Mouse (Mus musculus): ENCODE data around the gene Slc4a2. TPM values are rescaled to one million over a fixed set of nuclear protein-coding genes. Genes with fewer than 3 reads are reported as not detected.

Gene Slc4a2
- polyA plus RNA-seq, 1 experiment = 14.7 TPM

- H3K4me3 ChIP-seq (replicated peaks) = peak overlapping the region; percentile 99
- no peaks in the 10 kb centered on the region for H3K27me3 ChIP-seq (replicated peaks)
- TF ChIP-seq GATA1 (IDR thresholded peaks at IDR 0.05; ENCODE audit: borderline replicate concordance, low read length) (no peak), FLI1 (IDR thresholded peaks at IDR 0.05; ENCODE audit: low read length) (no peak)
- H3K4me1 ChIP-seq = peaks cover 51% of the 10 kb centered on the region
- H3K9me3 ChIP-seq = no peaks in the 10 kb centered on the region
- H3K36me3 ChIP-seq (replicated peaks; ENCODE audit: low read length) = peaks cover 34% of the 10 kb centered on the region
Measured at GRCm38 (mm10) chr5:24453283-24453984, 29.8 kb downstream of the Slc4a2 start.

- peak overlapping the region; percentile 99 for H3K4me3 ChIP-seq (replicated peaks)
- no peaks in the 10 kb centered on the region for H3K9me3 ChIP-seq
- no peaks in the 10 kb centered on the region for H3K27me3 ChIP-seq (replicated peaks)
- peaks cover 34% of the 10 kb centered on the region for H3K36me3 ChIP-seq (replicated peaks; ENCODE audit: low read length)
- TF ChIP-seq GATA1 (IDR thresholded peaks at IDR 0.05; ENCODE audit: borderline replicate concordance, low read length) (no peak), FLI1 (IDR thresholded peaks at IDR 0.05; ENCODE audit: low read length) (no peak)
- H3K4me1 ChIP-seq = peaks cover 51% of the 10 kb centered on the region
Measured at GRCm38 (mm10) chr5:24453985-24454303, 30.3 kb downstream of the Slc4a2 start.

DNA sequence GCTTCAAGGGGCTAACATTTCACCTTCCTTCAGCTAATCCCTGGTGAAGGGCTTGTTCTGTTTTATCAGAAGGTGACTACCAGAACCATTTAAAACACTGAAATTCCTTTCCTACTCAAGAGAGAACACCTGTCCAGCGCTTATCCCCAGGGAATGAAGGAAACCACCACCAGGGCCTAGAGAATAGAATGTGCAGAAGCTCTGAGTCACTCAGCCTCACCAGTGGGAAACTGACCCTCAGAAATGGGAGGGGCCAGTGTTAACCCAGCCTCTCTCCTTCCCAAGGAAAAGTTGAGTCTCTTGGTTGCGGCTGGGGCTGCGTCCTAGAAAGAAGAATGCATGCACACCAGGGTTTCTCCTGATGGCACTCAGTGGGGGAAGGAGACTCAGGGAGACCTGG is 31.4 kb downstream of the Slc4a2 start:
- peaks cover 54% of the 10 kb centered on the region for H3K4me1 ChIP-seq
- TF ChIP-seq FLI1 (IDR thresholded peaks at IDR 0.05; ENCODE audit: low read length) (no peak), GATA1 (IDR thresholded peaks at IDR 0.05; ENCODE audit: borderline replicate concordance, low read length) (no peak)
- H3K9me3 ChIP-seq = no peaks in the 10 kb centered on the region
- H3K36me3 ChIP-seq (replicated peaks; ENCODE audit: low read length) = peaks cover 40% of the 10 kb centered on the region
- peak overlapping the region; percentile 33 for H3K4me3 ChIP-seq (replicated peaks)
- H3K27me3 ChIP-seq (replicated peaks) = no peaks in the 10 kb centered on the region

DNA sequence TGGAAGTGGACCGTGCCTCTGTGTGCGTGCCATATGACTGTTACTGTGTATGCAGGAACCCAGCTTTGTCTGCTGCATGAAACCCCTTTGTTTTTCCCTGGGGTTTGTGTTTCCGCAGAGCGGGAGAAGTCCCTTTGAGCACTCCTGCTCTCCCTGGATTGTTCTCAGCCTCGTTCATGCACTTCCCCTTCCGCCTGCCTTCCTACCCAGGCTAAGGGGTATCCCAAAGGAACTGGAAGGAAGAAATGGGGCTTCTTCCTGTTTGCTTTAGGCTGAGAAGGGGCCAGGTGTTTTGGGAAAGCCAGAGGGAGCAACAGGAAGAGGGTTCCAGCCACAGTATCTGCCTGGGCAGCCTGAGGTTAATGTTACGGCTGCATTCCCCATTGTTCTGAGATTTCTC is 32.0 kb downstream of the Slc4a2 start:
- Histone ChIP-seq H3K4me1 (peaks cover 54% of the 10 kb centered on the region), H3K27me3 (replicated peaks) (no peaks in the 10 kb centered on the region)

DNA sequence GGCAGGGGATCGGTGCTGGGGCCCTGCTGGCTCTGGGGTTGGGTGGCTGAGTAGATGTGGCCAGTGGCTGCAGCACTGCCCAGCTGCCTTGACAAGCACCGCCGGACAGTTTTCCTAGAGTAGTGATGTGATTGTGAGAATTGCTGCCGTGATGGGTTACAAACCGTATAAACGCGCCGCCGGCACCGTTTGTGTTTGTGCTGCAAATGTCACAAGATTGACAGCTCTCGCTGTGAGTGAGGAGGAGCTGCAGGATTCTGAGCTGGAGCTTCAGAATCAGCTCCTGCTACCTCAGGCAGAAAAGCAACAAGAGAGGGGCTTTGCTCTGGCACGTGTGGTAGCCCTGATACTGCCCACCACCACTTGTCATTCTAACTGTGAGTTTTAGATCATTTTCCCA is 43.1 kb downstream of the Slc4a2 start:
- no peak for TF ChIP-seq FLI1 (IDR thresholded peaks at IDR 0.05; ENCODE audit: low read length)
- Histone ChIP-seq H3K9me3 (no peaks in the 10 kb centered on the region), H3K4me1 (peaks cover 71% of the 10 kb centered on the region), H3K27me3 (replicated peaks) (peaks cover 5% of the 10 kb centered on the region), H3K36me3 (replicated peaks; ENCODE audit: low read length) (peaks cover 38% of the 10 kb centered on the region), H3K4me3 (replicated peaks) (peak overlapping the region; percentile 29)

More for the DNA sequence above, 32.0 kb downstream of the Slc4a2 start:
- Histone ChIP-seq H3K36me3 (replicated peaks; ENCODE audit: low read length) (peaks cover 44% of the 10 kb centered on the region), H3K9me3 (no peaks in the 10 kb centered on the region), H3K4me3 (replicated peaks) (no peak overlapping the region)
- no peak for TF ChIP-seq FLI1 (IDR thresholded peaks at IDR 0.05; ENCODE audit: low read length)
- TF ChIP-seq GATA1 (IDR thresholded peaks at IDR 0.05; ENCODE audit: borderline replicate concordance, low read length) = no peak

DNA sequence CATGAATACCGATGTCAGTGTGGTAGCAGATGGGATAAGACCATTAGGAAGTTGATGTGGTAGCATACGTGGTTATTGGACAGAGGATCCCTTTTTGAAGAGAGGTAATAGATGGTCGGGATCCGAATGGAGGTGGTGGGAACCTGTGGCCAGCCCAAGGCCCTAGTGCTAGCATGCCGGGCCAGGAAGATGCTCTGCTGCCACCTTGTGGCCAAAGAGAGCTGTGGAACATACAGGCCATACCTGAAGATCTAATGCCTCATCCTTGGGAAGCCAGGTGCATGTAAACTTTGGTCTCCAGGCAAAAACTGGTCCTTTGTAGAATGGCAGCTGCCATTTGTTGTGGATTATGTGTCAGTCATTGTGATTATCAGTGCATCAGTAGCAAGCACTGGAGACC is 47.0 kb downstream of the Slc4a2 start:
- H3K36me3 ChIP-seq (replicated peaks; ENCODE audit: low read length) = peaks cover 53% of the 10 kb centered on the region
- no peak overlapping the region for H3K4me3 ChIP-seq (replicated peaks)
- TF ChIP-seq FLI1 (IDR thresholded peaks at IDR 0.05; ENCODE audit: low read length) (no peak), GATA1 (IDR thresholded peaks at IDR 0.05; ENCODE audit: borderline replicate concordance, low read length) (no peak)
- peaks cover 8% of the 10 kb centered on the region for H3K9me3 ChIP-seq
- H3K4me1 ChIP-seq = peaks cover 62% of the 10 kb centered on the region
- H3K27me3 ChIP-seq (replicated peaks) = peaks cover 37% of the 10 kb centered on the region

- H3K4me1 ChIP-seq = peaks cover 55% of the 10 kb centered on the region
- TF ChIP-seq FLI1 (IDR thresholded peaks at IDR 0.05; ENCODE audit: low read length) (no peak), GATA1 (IDR thresholded peaks at IDR 0.05; ENCODE audit: borderline replicate concordance, low read length) (no peak)
- no peak overlapping the region for H3K4me3 ChIP-seq (replicated peaks)
- H3K36me3 ChIP-seq (replicated peaks; ENCODE audit: low read length) = peaks cover 64% of the 10 kb centered on the region
- H3K27me3 ChIP-seq (replicated peaks) = peaks cover 43% of the 10 kb centered on the region
- H3K9me3 ChIP-seq = peaks cover 8% of the 10 kb centered on the region
Measured at GRCm38 (mm10) chr5:24472884-24473619, 49.4 kb downstream of the Slc4a2 start.

GRCm38 (mm10) chr5:24474025-24474722 is 50.5 kb downstream of the Slc4a2 start:
- H3K36me3 ChIP-seq (replicated peaks; ENCODE audit: low read length) = peaks cover 72% of the 10 kb centered on the region
- H3K9me3 ChIP-seq = peaks cover 8% of the 10 kb centered on the region
- no peak for TF ChIP-seq GATA1 (IDR thresholded peaks at IDR 0.05; ENCODE audit: borderline replicate concordance, low read length)
- TF ChIP-seq FLI1 (IDR thresholded peaks at IDR 0.05; ENCODE audit: low read length) = no peak
- peaks cover 44% of the 10 kb centered on the region for H3K27me3 ChIP-seq (replicated peaks)
- peak overlapping the region; percentile 76 for H3K4me3 ChIP-seq (replicated peaks)
- H3K4me1 ChIP-seq = peaks cover 51% of the 10 kb centered on the region

DNA sequence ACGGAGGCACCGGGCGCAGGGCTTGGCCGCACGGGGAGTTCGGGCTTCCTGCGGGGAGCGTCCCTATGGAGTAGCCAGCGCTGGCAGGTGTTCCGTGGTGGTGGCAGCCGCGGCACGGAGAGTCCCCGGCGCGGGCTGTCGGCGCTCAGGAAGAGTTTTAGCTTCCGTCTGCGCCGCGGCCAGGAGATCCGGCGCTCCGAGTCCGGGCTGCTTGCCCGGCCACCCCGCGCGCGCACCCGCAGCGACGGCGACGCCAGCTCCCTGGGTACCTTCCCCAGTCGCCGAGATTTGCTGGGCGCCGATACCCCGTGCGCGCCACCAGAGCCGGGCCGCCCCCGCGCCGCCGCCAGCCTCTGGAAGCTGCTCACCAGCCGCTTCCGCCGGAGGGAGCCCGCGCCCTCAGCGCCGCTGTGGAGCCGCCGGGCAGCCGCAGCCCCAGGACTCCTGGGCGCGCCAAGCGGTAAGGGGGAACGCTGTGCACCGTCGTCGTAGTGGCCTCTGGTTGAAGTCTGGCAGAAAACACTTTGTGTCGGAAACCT is 51.2 kb downstream of the Slc4a2 start:
- no peak for TF ChIP-seq FLI1 (IDR thresholded peaks at IDR 0.05; ENCODE audit: low read length)
- no peak for TF ChIP-seq GATA1 (IDR thresholded peaks at IDR 0.05; ENCODE audit: borderline replicate concordance, low read length)
- peaks cover 44% of the 10 kb centered on the region for H3K27me3 ChIP-seq (replicated peaks)
- peak overlapping the region; percentile 76 for H3K4me3 ChIP-seq (replicated peaks)
- peaks cover 78% of the 10 kb centered on the region for H3K36me3 ChIP-seq (replicated peaks; ENCODE audit: low read length)
- H3K9me3 ChIP-seq = peaks cover 8% of the 10 kb centered on the region
- peaks cover 45% of the 10 kb centered on the region for H3K4me1 ChIP-seq
